ENCODE assay signal across 8 mouse cellular contexts in the genomic region with DNA sequence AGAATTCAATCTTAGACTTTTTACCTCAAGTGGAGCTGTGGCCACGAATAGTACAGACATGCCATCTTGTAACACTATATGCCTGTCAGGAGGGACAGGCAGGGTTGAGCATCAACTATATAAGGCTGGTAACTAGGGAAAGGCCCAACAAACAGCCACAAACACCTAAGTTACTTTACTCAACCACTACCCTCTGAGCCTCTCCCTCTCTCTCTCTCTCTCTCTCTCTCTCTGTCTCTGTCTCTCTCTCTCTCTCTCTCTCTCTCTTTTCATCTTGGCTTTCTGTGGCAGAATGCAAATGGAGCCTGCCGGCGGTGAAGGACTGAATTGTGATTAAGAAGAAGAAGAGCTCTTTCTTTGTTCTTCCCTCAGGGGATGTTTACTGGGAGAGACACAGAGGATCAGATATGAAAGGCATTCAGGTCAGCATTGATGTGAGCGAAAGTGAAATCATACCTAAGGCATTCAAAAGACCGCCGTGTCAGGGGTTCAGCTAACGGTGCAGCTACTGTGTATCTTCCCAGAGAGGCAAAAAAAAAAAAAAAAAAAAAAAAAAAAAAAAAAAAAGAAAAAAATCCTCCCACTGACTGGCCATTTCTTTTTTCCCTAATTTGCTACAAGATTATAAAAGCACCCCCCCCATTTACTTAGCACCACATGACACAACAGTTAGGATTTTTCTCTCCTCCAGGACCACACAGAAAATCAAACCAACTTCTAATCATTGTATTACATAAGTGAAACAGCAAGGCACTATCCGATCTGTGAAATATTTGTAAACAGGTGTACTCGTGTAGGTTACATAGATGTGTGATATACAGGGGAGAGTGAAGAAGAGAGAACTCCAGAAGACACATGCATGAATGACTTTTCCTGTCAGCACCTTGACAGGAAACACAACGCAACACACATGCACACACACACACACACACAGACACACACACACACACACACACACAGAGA. TPM values are rescaled to one million over a fixed set of nuclear protein-coding genes. Genes with fewer than 3 reads are reported as not detected.
A peak's percentile ranks its signal among the peaks of the same experiment; 100 is the strongest.
DNase-seq lines count a peak whose midpoint lies in the region; ATAC-seq lines count a peak whose summit lies in the region.

No protein-coding gene starts in this region.

- H3K4me2 ChIP-seq in neural tube, embryonic 11.5 days (ENCODE audit: low read depth): peak overlapping the region; percentile 21; the same call in 1 of the 2 replicates

- no peaks in the 10 kb centered on the region for H3K9me3 ChIP-seq in neural tube, embryonic 11.5 days (ENCODE audit: control insufficient read depth, low read length)

- peaks cover 100% of the 10 kb centered on the region for H3K79me2 ChIP-seq in macrophage (ENCODE audit: inconsistent target)

- ATAC-seq in neural tube, embryonic 11.5 days (ENCODE audit: insufficient read depth, low FRiP score, low TSS enrichment): no peak; the same call in 1 of the 2 replicates

- no peak overlapping the region for H3K9ac ChIP-seq in neural tube, embryonic 11.5 days (ENCODE audit: low read length)

- no peaks in the 10 kb centered on the region for H3K27me3 ChIP-seq in neural tube, embryonic 11.5 days (ENCODE audit: control insufficient read depth, insufficient read depth, low read length)

- 0 out of 2 replicates have a peak overlapping the region, but pooled peaks have one; percentile 54 for H3K27ac ChIP-seq in neural tube, embryonic 11.5 days (ENCODE audit: low read depth, low read length)
- peak overlapping the region; percentile 99; the same call in 1 of the 2 replicates for H3K27ac ChIP-seq in macrophage

- 22% methylated on average over 10 of the region's 10 CpGs for WGBS in neural tube, embryonic 11.5 days
- WGBS in macrophage (ENCODE audit: missing documents): 70% methylated on average over 7 of the region's 10 CpGs

- no peak overlapping the region for H3K4me3 ChIP-seq in neural tube, embryonic 11.5 days (ENCODE audit: low read depth, low read length)
- H3K4me3 ChIP-seq in macrophage (ENCODE audit: inconsistent target): no peak overlapping the region

- peaks cover 64% of the 10 kb centered on the region for H3K4me1 ChIP-seq in neural tube, embryonic 11.5 days (ENCODE audit: control insufficient read depth, insufficient read depth, low read length)

- no peaks in the 10 kb centered on the region for H3K36me3 ChIP-seq in neural tube, embryonic 11.5 days (ENCODE audit: control insufficient read depth, insufficient read depth, low read length)
- peaks cover 32% of the 10 kb centered on the region; the same call in 1 of the 2 replicates for H3K36me3 ChIP-seq in macrophage (ENCODE audit: inconsistent target)

- DNase-seq in embryo, embryonic 10 days (ENCODE audit: low spot score): peak; percentile 48
- DNase-seq in embryo, embryonic 9.5 days (ENCODE audit: extremely low spot score): no peak
- DNase-seq in neural tube, embryonic 11.5 days (ENCODE audit: low spot score): no peak
- DNase-seq in neural tube, embryonic 10.5 days (ENCODE audit: extremely low spot score, low spot score): no peak
- no peak for DNase-seq in ovary, adult 18-20 months (ENCODE audit: low spot score)
- no peak for DNase-seq in layer of hippocampus, postnatal 14 days (ENCODE audit: low spot score in 2 of 2)
- DNase-seq in frontal cortex, postnatal 25 days (ENCODE audit: low spot score in 2 of 2): no peak

RNA-seq across cellular contexts. Expression of gene Zeb2, which starts 13.9 kb away (rescaled TPM):
- 48.3 and 55.9 TPM in 2 replicates for polyA plus RNA-seq in neural tube, embryonic 11.5 days (2014; fragmentation: Nextera tagmentation; extraction: Ambion mirVana)
- total RNA-seq in macrophage (2018; cell fraction: chromatin; rRNA removed): 1,000 to 10,000 TPM; 2,413 to 6,939 (median 3,772) TPM
- 100 to 1,000 TPM; 305 to 558 (median 425) TPM for total RNA-seq in macrophage (2018; cell fraction: cytosol; rRNA removed)
- total RNA-seq in macrophage (2018; cell fraction: nucleus; rRNA removed): 1,000 to 10,000 TPM; 1,334 to 4,677 (median 2,196) TPM
- 134 to 164 TPM (median 138 TPM) in 3 replicates for polyA plus RNA-seq in macrophage (2018)
- total RNA-seq in layer of hippocampus, postnatal 14 days (2021): 100 to 1,000 TPM; 345 to 384 TPM
